Mouse (Mus musculus) bone marrow, adult 2 months (tissue): ENCODE measurements around the gene Gpatch8. TPM values are rescaled to one million over a fixed set of nuclear protein-coding genes. Genes with fewer than 3 reads are reported as not detected.
"Not testable (repeated sequence)": the region's sequence is repeated elsewhere in the genome, so short reads cannot be mapped to it uniquely, and the experiment has no call there.

ENCODE experiments used
- H3K27ac ChIP-seq: fragments of 200-500 bp; 2 replicates; pipeline ENCODE4 v1.5.1; 2012; ENCODE audit warnings: low read depth, mild to moderate bottlenecking, control low read depth, inconsistent platforms, low read length; ENCODE audit not compliant: control insufficient read depth, poor library complexity, insufficient read depth
- H3K4me1 ChIP-seq: fragments of 200-500 bp; 2 replicates; pipeline ENCODE4 v1.6.1; 2011; ENCODE audit warnings: low read length; ENCODE audit not compliant: control insufficient read depth, insufficient read depth
- H3K4me3 ChIP-seq: fragments of 200-500 bp; replicated peaks from 2 replicates; pipeline ENCODE3; 2011; ENCODE audit warnings: mild to moderate bottlenecking, low read depth, low read length, control low read depth; ENCODE audit not compliant: control insufficient read depth
- CTCF ChIP-seq: fragments of 200-500 bp; IDR thresholded peaks from 2 replicates; pipeline ENCODE4 v1.5.1; 2011; ENCODE audit warnings: low read length, control low read depth; ENCODE audit not compliant: control insufficient read depth, insufficient read depth
- POLR2A ChIP-seq: fragments of 200-500 bp; IDR thresholded peaks from 2 replicates; pipeline ENCODE4 v1.6.1; 2011; ENCODE audit warnings: low read depth, mild to moderate bottlenecking, control low read depth, low read length, borderline replicate concordance; ENCODE audit not compliant: control insufficient read depth
- WGBS: fragments of 180-500 bp; shearing (Covaris S2); methylation state at CpG from one replicate; pipeline ENCODE4 v1.1.7; 2018; 5-methylcytosine and 5-hydroxymethylcytosine counted together
- polyA plus RNA-seq: library from polyadenylated mRNA; stranded (reverse); fragments of >200 nt; gene quantifications from 2 replicates; pipeline ENCODE4 v1.2.4, GENCODE M21; 2011; ENCODE audit warnings: low replicate concordance; ENCODE audit not compliant: missing spikeins, insufficient read depth, insufficient read length

Gpatch8 gene
- polyA plus RNA-seq, 1 experiment, result 17.0 TPM

- Histone ChIP-seq H3K4me3 (no peak overlapping the region), H3K27ac (no peak overlapping the region), H3K4me1 (no peaks in the 10 kb centered on the region)
- TF ChIP-seq CTCF, result no peak
- no peak for TF ChIP-seq POLR2A
- 91% methylated on average over 5 of the region's 5 CpGs for WGBS
Observed at GRCm38 (mm10) chr11:102541471-102541870, 14.7 kb downstream of the Gpatch8 start.

GRCm38 (mm10) chr11:102540286-102540685 lies 15.9 kb downstream of the Gpatch8 start:
- H3K4me3 ChIP-seq, H3K27ac ChIP-seq, H3K4me1 ChIP-seq: not testable (repeated sequence)

DNA sequence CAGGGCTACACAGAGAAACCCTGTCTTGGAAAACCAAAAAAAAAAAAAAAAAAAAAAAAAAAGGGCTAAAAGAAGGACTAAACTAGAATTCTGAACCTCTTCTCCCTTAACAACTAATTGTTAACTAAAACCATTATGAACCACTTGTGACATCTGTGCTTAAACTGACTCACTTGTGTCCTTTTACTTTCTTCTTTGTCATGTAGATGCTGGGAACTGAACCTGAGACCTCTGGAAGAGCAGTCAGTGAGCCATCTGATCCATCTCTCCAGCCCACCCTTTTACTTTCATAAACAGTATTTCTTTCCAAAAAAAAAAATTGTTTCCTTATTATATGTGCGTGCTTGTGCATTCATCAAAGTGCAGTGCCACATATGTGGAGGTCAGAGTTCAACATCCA lies 16.5 kb downstream of the Gpatch8 start:
- TF ChIP-seq CTCF (no peak), POLR2A (no peak)
- H3K4me1 ChIP-seq, result no peaks in the 10 kb centered on the region
- 86% methylated on average over 1 of the region's 1 CpGs for WGBS
- H3K4me3 ChIP-seq, result no peak overlapping the region
- H3K27ac ChIP-seq, result no peak overlapping the region

DNA sequence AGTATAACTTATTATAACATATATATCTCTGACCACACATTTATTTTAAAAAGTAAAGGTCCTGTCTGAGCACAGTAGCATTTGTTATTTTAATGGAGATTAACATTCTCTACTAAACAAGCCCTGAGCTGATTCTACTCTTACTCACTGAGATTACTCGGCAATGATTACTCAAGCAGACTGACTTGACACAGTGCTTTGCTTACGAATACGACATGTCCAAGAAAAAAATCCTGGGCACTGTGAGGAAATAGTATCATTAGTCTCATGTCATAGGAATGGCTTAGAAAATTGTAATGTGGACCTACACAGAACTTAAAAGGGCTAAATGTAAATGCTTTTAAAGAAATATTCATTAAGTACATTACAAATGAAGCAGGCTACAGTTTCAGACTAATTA lies 20.0 kb downstream of the Gpatch8 start:
- Histone ChIP-seq H3K4me1 (no peaks in the 10 kb centered on the region; the same call in 1 of the 2 replicates), H3K4me3 (no peak overlapping the region), H3K27ac (no peak overlapping the region)
- TF ChIP-seq POLR2A, result no peak
- 84% methylated on average over 3 of the region's 3 CpGs for WGBS

DNA sequence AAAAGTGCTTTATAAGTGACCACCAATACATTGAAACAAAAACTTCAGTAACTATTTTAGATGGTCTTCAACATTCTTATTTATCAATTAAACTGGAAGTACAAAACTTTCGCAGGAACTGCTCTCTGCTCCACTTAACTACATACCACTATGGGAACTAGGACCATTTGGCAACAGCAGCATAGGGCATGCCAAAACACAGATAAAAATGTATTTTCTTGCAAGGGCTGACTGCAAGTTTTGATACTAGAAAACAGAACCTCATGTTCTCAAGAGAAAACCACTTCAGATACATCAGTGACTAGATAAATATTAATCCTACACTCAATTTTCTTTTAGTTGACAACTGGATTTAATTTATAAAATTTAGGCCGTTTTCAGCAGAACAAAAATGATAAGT lies 22.1 kb downstream of the Gpatch8 start:
- TF ChIP-seq CTCF (no peak), POLR2A (no peak)
- H3K4me3 ChIP-seq, result no peak overlapping the region
- 70% methylated on average over 2 of the region's 2 CpGs for WGBS
- H3K27ac ChIP-seq, result no peak overlapping the region
- H3K4me1 ChIP-seq, result no peaks in the 10 kb centered on the region; the same call in 1 of the 2 replicates

GRCm38 (mm10) chr11:102531425-102531824 lies 24.8 kb downstream of the Gpatch8 start:
- no peaks in the 10 kb centered on the region; the same call in 1 of the 2 replicates for H3K4me1 ChIP-seq
- no peak for TF ChIP-seq CTCF
- TF ChIP-seq POLR2A, result no peak
- WGBS, result 84% methylated on average over 5 of the region's 5 CpGs
- no peak overlapping the region for H3K4me3 ChIP-seq
- H3K27ac ChIP-seq, result no peak overlapping the region

GRCm38 (mm10) chr11:102514793-102515424 lies 41.3 kb downstream of the Gpatch8 start:
- Histone ChIP-seq H3K27ac (no peak overlapping the region), H3K4me3 (no peak overlapping the region), H3K4me1 (no peaks in the 10 kb centered on the region)
- WGBS, result 94% methylated on average over 1 of the region's 1 CpGs
- TF ChIP-seq POLR2A, result no peak
- TF ChIP-seq CTCF, result no peak

DNA sequence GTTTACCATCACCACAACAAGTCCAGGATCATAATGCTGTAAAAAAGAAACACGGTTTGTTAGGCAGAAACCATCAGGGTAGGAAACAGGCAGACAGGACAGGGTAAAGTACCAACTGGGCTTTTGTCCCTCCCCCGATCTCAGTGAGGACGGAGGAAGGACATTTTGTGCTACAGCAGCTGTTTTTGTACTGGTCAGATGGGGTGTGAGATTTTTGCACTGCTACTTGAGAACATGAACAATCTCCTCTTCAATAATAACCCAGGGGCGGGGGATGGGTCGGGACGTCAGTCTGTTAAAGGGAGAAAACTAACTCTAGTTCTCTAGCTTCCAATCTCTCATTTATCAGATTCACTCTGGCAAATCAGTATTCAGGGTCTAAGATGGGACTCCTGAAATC lies 46.0 kb downstream of the Gpatch8 start:
- no peak overlapping the region for H3K27ac ChIP-seq
- no peaks in the 10 kb centered on the region for H3K4me1 ChIP-seq
- H3K4me3 ChIP-seq, result no peak overlapping the region
- TF ChIP-seq CTCF (no peak), POLR2A (no peak)
- WGBS, result 88% methylated on average over 6 of the region's 6 CpGs

DNA sequence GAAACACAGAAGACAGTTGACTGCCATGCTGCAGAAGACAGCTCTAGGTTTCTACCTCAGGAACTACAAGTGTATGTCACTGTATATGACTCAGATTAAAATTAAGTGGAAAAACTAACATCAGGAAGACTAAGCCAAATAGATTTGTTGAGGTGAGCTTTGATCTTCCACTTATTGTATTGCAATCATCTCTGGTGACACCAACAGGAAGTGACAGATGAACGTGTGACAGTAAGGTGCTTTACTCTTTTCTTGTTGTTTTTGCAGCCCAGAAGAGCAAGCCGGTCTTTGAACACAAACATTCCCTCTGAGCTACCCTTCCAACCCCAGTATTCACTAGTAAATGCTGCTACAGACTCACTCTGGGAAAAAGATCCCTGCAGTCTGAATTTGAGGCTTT lies 59.5 kb downstream of the Gpatch8 start:
- Histone ChIP-seq H3K27ac (no peak overlapping the region), H3K4me1 (no peaks in the 10 kb centered on the region), H3K4me3 (no peak overlapping the region)
- no peak for TF ChIP-seq POLR2A
- 66% methylated on average over 2 of the region's 2 CpGs for WGBS

GRCm38 (mm10) chr11:102496206-102496605 lies 60.0 kb downstream of the Gpatch8 start:
- 87% methylated on average over 2 of the region's 2 CpGs for WGBS
- Histone ChIP-seq H3K4me1 (no peaks in the 10 kb centered on the region), H3K27ac (no peak overlapping the region), H3K4me3 (no peak overlapping the region)
- no peak for TF ChIP-seq CTCF
